Mouse (Mus musculus): ENCODE data around the gene Hmga2. TPM values are rescaled to one million over a fixed set of nuclear protein-coding genes. Genes with fewer than 3 reads are reported as not detected.

The Hmga2 gene
- polyA plus RNA-seq, 1 experiment from 2014 or later: 113 TPM

DNA sequence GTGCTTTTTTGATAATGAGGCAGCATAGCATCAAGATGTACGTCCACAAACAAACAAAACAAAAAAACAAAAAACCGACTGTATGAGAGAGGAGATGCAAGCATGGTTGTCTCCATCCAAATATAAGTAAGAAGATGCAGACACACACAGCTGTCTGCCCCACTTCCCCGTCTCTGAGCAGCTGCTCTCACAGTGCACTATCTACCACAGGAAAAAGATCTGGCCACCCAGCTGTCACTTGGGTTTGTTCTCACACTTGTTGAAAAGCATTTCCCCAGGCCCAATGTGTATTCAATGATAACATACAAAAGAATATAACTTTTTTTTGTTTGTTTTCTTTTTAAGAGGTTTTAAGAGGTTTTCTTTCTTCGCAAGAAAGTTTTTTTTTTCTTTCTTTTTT is 65.3 kb downstream of the Hmga2 start:
- 71% methylated on average over 4 of the region's 4 CpGs for WGBS
- Histone ChIP-seq H3K9me3 (replicated peaks; ENCODE audit: control insufficient read depth, low read length) (no peaks in the 10 kb centered on the region), H3K9ac (replicated peaks; ENCODE audit: low read length) (no peak overlapping the region), H3K4me1 (ENCODE audit: control insufficient read depth, insufficient read depth, low read length) (no peaks in the 10 kb centered on the region), H3K36me3 (replicated peaks; ENCODE audit: control insufficient read depth, insufficient read depth, low read depth, low read length) (no peaks in the 10 kb centered on the region; the same call in 1 of the 2 replicates), H3K27me3 (ENCODE audit: control insufficient read depth, insufficient read depth, low read length) (no peaks in the 10 kb centered on the region), H3K4me2 (ENCODE audit: low read depth, low read length) (no peak overlapping the region), H3K27ac (replicated peaks; ENCODE audit: low read depth, low read length) (no peak overlapping the region), H3K4me3 (ENCODE audit: low read depth, low read length) (no peak overlapping the region)
- ATAC-seq (replicated peaks; ENCODE audit: insufficient number of reproducible peaks, low FRiP score, low TSS enrichment, low read depth): no peak
- DNase-seq (ENCODE audit: low spot score): no peak

DNA sequence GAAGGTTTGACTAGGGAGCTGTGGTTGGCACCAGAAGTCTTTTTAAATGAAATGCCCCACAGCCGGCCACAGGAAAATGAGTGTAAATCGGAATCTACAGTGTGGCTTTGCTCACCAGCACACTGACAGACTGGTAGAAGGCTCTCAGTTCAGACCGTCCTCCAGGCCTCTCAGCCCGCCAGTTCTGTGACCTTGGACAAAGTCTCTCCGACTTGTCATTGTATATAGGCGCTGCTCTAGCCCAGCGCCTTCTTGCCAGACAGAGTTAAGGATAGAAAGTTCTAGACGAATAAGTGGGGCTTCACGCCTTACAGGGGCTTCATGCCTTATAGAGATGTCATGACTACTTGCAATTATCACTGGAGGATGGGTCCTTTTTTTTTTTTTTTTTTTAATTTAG is 67.1 kb downstream of the Hmga2 start:
- Histone ChIP-seq H3K9ac (replicated peaks; ENCODE audit: low read length) (no peak overlapping the region), H3K9me3 (replicated peaks; ENCODE audit: control insufficient read depth, low read length) (no peaks in the 10 kb centered on the region), H3K4me3 (ENCODE audit: low read depth, low read length) (no peak overlapping the region), H3K36me3 (replicated peaks; ENCODE audit: control insufficient read depth, insufficient read depth, low read depth, low read length) (no peaks in the 10 kb centered on the region; the same call in 1 of the 2 replicates), H3K27me3 (ENCODE audit: control insufficient read depth, insufficient read depth, low read length) (no peaks in the 10 kb centered on the region), H3K4me2 (ENCODE audit: low read depth, low read length) (no peak overlapping the region), H3K27ac (replicated peaks; ENCODE audit: low read depth, low read length) (no peak overlapping the region), H3K4me1 (ENCODE audit: control insufficient read depth, insufficient read depth, low read length) (no peaks in the 10 kb centered on the region)
- WGBS: 82% methylated on average over 9 of the region's 9 CpGs
- DNase-seq (ENCODE audit: low spot score) (no peak), ATAC-seq (replicated peaks; ENCODE audit: insufficient number of reproducible peaks, low FRiP score, low TSS enrichment, low read depth) (no peak)

DNA sequence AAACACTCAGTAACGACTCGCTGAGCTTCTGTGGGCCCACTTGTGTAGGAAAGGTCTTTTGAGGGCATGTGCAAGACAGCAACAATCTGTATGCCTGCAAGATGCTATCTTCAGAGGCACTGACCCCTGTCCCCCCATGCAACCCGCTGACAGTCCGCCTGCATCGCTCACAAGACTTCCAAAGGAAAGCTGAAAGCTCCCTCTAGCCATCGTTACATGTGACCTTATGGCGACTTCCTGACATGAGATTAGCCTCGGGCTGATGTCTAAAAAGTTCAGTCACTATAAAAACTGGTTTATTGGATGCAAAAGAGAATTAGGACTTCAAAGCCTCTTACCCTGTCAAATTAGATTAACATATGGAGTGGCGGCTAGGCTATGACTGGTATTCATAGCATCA is 69.0 kb downstream of the Hmga2 start:
- 21% methylated on average over 9 of the region's 9 CpGs for WGBS
- H3K27me3 ChIP-seq (ENCODE audit: control insufficient read depth, insufficient read depth, low read length): no peaks in the 10 kb centered on the region
- no peak overlapping the region for H3K4me2 ChIP-seq (ENCODE audit: low read depth, low read length)
- no peak overlapping the region for H3K4me3 ChIP-seq (ENCODE audit: low read depth, low read length)
- no peak overlapping the region for H3K27ac ChIP-seq (replicated peaks; ENCODE audit: low read depth, low read length)
- H3K36me3 ChIP-seq (replicated peaks; ENCODE audit: control insufficient read depth, insufficient read depth, low read depth, low read length): no peaks in the 10 kb centered on the region; the same call in 1 of the 2 replicates
- H3K9ac ChIP-seq (replicated peaks; ENCODE audit: low read length): no peak overlapping the region
- H3K4me1 ChIP-seq (ENCODE audit: control insufficient read depth, insufficient read depth, low read length): no peaks in the 10 kb centered on the region
- no peak for ATAC-seq (replicated peaks; ENCODE audit: insufficient number of reproducible peaks, low FRiP score, low TSS enrichment, low read depth)
- H3K9me3 ChIP-seq (replicated peaks; ENCODE audit: control insufficient read depth, low read length): no peaks in the 10 kb centered on the region
- peak; percentile 54 for DNase-seq (ENCODE audit: low spot score)

DNA sequence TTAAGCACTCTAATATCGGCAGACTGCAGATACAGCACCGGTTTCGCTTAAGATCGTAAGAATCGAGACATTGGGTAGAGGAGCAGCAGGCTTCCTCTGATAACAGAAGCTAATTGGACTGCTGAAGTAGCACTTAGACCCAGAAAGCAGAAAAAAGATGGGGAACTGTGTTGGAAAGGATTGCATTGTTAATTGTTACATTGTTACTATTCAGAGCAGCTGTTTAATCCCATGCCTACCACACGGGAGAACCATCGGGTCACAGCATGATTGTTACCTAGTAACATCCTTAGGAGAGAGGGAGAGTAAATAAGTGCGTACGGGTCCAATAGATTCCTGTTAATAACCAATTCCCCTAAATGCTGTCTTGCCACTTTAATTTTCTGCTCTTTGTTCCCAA is 70.2 kb downstream of the Hmga2 start:
- no peaks in the 10 kb centered on the region for H3K36me3 ChIP-seq (replicated peaks; ENCODE audit: control insufficient read depth, insufficient read depth, low read depth, low read length)
- H3K4me3 ChIP-seq (ENCODE audit: low read depth, low read length): no peak overlapping the region
- WGBS: 74% methylated on average over 9 of the region's 9 CpGs
- H3K4me1 ChIP-seq (ENCODE audit: control insufficient read depth, insufficient read depth, low read length): no peaks in the 10 kb centered on the region
- no peak overlapping the region for H3K4me2 ChIP-seq (ENCODE audit: low read depth, low read length)
- no peak overlapping the region for H3K9ac ChIP-seq (replicated peaks; ENCODE audit: low read length)
- ATAC-seq (replicated peaks; ENCODE audit: insufficient number of reproducible peaks, low FRiP score, low TSS enrichment, low read depth) (no peak), DNase-seq (ENCODE audit: low spot score) (no peak)
- H3K27ac ChIP-seq (replicated peaks; ENCODE audit: low read depth, low read length): no peak overlapping the region
- H3K27me3 ChIP-seq (ENCODE audit: control insufficient read depth, insufficient read depth, low read length): no peaks in the 10 kb centered on the region
- H3K9me3 ChIP-seq (replicated peaks; ENCODE audit: control insufficient read depth, low read length): no peaks in the 10 kb centered on the region

DNA sequence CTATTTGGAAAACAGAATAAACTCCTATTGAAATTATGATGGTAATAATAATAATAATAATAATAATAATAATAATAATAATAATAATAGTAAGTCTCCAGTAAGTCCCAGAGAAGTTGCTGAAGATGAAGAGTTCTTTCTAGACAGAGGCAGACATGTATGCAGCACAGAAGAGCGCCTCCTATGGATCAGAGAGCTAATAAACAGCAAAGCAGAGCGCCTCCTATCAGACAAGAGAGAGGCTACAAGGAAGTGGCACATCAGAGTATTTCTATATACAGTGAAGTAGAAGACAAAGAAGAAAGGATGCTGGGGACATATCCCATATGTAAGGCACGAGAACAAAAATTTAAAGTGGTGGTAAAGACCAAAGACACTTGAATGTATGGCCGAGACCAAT is 70.9 kb downstream of the Hmga2 start:
- Histone ChIP-seq H3K27ac (replicated peaks; ENCODE audit: low read depth, low read length) (no peak overlapping the region), H3K9ac (replicated peaks; ENCODE audit: low read length) (no peak overlapping the region), H3K4me3 (ENCODE audit: low read depth, low read length) (no peak overlapping the region), H3K4me1 (ENCODE audit: control insufficient read depth, insufficient read depth, low read length) (no peaks in the 10 kb centered on the region), H3K27me3 (ENCODE audit: control insufficient read depth, insufficient read depth, low read length) (no peaks in the 10 kb centered on the region), H3K9me3 (replicated peaks; ENCODE audit: control insufficient read depth, low read length) (no peaks in the 10 kb centered on the region), H3K36me3 (replicated peaks; ENCODE audit: control insufficient read depth, insufficient read depth, low read depth, low read length) (no peaks in the 10 kb centered on the region), H3K4me2 (ENCODE audit: low read depth, low read length) (no peak overlapping the region)
- WGBS: 86% methylated on average over 4 of the region's 4 CpGs
- ATAC-seq (replicated peaks; ENCODE audit: insufficient number of reproducible peaks, low FRiP score, low TSS enrichment, low read depth): no peak
- no peak for DNase-seq (ENCODE audit: low spot score)

DNA sequence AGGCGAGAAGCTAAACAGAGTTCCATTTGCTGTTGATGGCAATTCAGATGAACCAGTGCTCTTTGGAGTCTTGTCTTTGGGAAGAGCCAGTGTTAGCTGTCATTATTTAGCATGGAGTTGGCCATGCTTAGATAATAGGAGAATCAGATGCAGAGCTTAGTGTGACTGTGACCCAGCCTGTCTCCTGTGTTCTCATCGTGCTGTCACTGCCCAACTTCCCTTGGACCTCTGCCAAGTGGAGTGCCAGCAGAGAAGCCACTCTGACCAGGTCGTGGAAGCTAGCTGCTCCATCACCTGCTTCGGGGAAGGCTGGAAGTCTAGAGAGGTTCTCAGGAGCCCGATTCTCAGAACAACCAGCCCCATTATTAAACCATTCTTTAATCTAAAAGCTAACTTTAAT is 73.3 kb downstream of the Hmga2 start:
- Histone ChIP-seq H3K4me2 (ENCODE audit: low read depth, low read length) (no peak overlapping the region), H3K4me3 (ENCODE audit: low read depth, low read length) (no peak overlapping the region), H3K9me3 (replicated peaks; ENCODE audit: control insufficient read depth, low read length) (no peaks in the 10 kb centered on the region), H3K36me3 (replicated peaks; ENCODE audit: control insufficient read depth, insufficient read depth, low read depth, low read length) (no peaks in the 10 kb centered on the region), H3K4me1 (ENCODE audit: control insufficient read depth, insufficient read depth, low read length) (no peaks in the 10 kb centered on the region), H3K27me3 (ENCODE audit: control insufficient read depth, insufficient read depth, low read length) (no peaks in the 10 kb centered on the region), H3K27ac (replicated peaks; ENCODE audit: low read depth, low read length) (no peak overlapping the region), H3K9ac (replicated peaks; ENCODE audit: low read length) (no peak overlapping the region)
- ATAC-seq (replicated peaks; ENCODE audit: insufficient number of reproducible peaks, low FRiP score, low TSS enrichment, low read depth) (no peak), DNase-seq (ENCODE audit: low spot score) (no peak)
- WGBS: 85% methylated on average over 5 of the region's 5 CpGs

DNA sequence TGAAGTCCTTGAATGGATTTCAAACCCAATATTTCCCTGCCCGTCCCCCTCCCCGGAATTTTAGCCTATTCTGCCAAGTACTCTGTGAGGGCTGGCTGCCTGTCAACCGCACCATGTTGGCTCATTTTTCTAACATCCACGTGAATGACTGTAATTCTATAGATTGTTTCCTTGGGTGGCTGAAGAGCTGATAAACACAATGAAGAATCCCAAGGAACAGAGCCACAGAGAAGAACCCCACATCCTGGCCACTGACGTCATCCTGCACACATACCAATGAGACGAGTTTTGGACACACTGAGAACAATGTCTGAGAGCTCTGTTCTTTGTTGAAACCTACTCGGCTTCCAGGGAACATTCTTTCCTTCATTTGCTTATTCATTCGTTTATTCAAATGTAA is 74.5 kb downstream of the Hmga2 start:
- Histone ChIP-seq H3K9me3 (replicated peaks; ENCODE audit: control insufficient read depth, low read length) (no peaks in the 10 kb centered on the region), H3K27ac (replicated peaks; ENCODE audit: low read depth, low read length) (no peak overlapping the region), H3K9ac (replicated peaks; ENCODE audit: low read length) (no peak overlapping the region), H3K36me3 (replicated peaks; ENCODE audit: control insufficient read depth, insufficient read depth, low read depth, low read length) (no peaks in the 10 kb centered on the region), H3K27me3 (ENCODE audit: control insufficient read depth, insufficient read depth, low read length) (no peaks in the 10 kb centered on the region), H3K4me3 (ENCODE audit: low read depth, low read length) (no peak overlapping the region), H3K4me1 (ENCODE audit: control insufficient read depth, insufficient read depth, low read length) (no peaks in the 10 kb centered on the region), H3K4me2 (ENCODE audit: low read depth, low read length) (no peak overlapping the region)
- ATAC-seq (replicated peaks; ENCODE audit: insufficient number of reproducible peaks, low FRiP score, low TSS enrichment, low read depth): no peak
- no peak for DNase-seq (ENCODE audit: low spot score)
- WGBS: 72% methylated on average over 8 of the region's 8 CpGs

DNA sequence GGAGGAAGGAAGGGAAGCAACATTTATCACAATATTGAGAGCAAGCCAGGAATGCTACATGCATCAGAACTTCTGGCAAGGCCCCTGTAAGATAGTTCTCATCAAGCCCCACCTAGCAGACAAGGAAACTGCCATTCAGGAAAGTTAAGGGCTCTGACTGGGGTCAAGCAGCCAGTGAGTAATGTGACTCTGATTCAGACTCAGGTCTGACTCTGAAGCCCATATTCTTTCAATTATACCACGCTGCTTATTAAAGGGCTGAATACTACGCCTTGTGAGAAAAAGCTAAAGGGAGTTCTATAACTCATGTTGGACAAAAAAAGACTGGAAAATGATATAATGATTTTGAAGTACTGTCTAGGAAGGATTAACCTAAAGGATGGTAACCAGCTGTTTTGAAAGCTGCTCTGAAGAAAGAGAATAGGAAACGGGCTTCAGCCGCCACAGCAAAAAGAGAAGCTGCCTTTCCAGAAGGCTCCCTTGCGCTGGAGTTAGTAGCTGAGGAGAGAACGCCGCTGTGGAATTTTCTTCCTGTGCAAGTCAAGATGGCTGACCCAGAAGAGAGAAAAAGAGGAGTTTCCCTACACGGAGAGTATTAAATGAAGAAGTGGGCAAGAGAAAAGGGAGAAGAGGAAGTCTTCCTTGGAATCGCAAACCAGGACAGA is 76.3 kb downstream of the Hmga2 start:
- H3K4me1 ChIP-seq (ENCODE audit: control insufficient read depth, insufficient read depth, low read length): no peaks in the 10 kb centered on the region
- no peak overlapping the region for H3K4me3 ChIP-seq (ENCODE audit: low read depth, low read length)
- H3K4me2 ChIP-seq (ENCODE audit: low read depth, low read length): no peak overlapping the region
- H3K36me3 ChIP-seq (replicated peaks; ENCODE audit: control insufficient read depth, insufficient read depth, low read depth, low read length): no peaks in the 10 kb centered on the region
- H3K27me3 ChIP-seq (ENCODE audit: control insufficient read depth, insufficient read depth, low read length): no peaks in the 10 kb centered on the region
- no peak overlapping the region for H3K9ac ChIP-seq (replicated peaks; ENCODE audit: low read length)
- ATAC-seq (replicated peaks; ENCODE audit: insufficient number of reproducible peaks, low FRiP score, low TSS enrichment, low read depth): no peak
- H3K9me3 ChIP-seq (replicated peaks; ENCODE audit: control insufficient read depth, low read length): no peaks in the 10 kb centered on the region
- H3K27ac ChIP-seq (replicated peaks; ENCODE audit: low read depth, low read length): 0 out of 2 replicates have a peak overlapping the region, but pooled peaks have one; percentile 0
- 39% methylated on average over 9 of the region's 9 CpGs for WGBS
- DNase-seq (ENCODE audit: low spot score): peak; percentile 80

Measured in embryonic facial prominence, embryonic 11.5 days (tissue).